Mouse (Mus musculus): ENCODE data around the gene Pla2g7. TPM values are rescaled to one million over a fixed set of nuclear protein-coding genes. Genes with fewer than 3 reads are reported as not detected.

The Pla2g7 gene
- polyA plus RNA-seq, 1 experiment: 12.9 TPM

DNA sequence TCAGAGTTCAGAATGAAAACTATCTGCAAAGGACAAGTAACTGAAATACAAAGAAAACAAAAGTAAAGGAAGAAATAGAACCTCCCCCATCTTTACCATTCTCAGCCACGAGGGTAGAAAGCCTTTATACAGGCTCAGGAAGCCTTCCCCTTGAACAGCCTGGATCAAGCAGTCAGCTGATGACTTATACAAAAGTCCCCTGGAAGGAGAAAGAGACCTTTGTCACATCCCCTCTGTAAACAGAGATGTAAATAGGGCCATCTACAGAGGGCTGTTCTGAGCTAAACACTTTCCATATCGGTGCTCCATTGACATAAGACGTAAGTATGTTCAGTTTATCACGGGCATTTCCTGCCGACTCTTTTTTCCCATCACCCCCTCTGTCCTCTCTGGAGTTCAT, 79.0 kb downstream of the Pla2g7 start:
- Histone ChIP-seq H3K4me1 (ENCODE audit: control insufficient read depth, insufficient read depth, low read length) (no peaks in the 10 kb centered on the region), H3K27ac (ENCODE audit: insufficient read depth, low read depth, low read length) (no peak overlapping the region), H3K4me3 (ENCODE audit: insufficient read depth, low read depth, low read length) (no peak overlapping the region), H3K27me3 (replicated peaks; ENCODE audit: control insufficient read depth, insufficient read depth, low read length) (no peaks in the 10 kb centered on the region), H3K36me3 (ENCODE audit: control insufficient read depth, insufficient read depth, low read length) (no peaks in the 10 kb centered on the region; the same call in 1 of the 2 replicates)
- 64% methylated on average over 5 of the region's 5 CpGs for WGBS
- no peak for DNase-seq
- no peak for TF ChIP-seq CTCF (conservative IDR thresholded peaks at IDR 0.05; ENCODE audit: insufficient read depth, insufficient read length, low read depth, low read length)
- no peak for TF ChIP-seq POLR2A (IDR thresholded peaks at IDR 0.05; ENCODE audit: low read depth, low read length)

DNA sequence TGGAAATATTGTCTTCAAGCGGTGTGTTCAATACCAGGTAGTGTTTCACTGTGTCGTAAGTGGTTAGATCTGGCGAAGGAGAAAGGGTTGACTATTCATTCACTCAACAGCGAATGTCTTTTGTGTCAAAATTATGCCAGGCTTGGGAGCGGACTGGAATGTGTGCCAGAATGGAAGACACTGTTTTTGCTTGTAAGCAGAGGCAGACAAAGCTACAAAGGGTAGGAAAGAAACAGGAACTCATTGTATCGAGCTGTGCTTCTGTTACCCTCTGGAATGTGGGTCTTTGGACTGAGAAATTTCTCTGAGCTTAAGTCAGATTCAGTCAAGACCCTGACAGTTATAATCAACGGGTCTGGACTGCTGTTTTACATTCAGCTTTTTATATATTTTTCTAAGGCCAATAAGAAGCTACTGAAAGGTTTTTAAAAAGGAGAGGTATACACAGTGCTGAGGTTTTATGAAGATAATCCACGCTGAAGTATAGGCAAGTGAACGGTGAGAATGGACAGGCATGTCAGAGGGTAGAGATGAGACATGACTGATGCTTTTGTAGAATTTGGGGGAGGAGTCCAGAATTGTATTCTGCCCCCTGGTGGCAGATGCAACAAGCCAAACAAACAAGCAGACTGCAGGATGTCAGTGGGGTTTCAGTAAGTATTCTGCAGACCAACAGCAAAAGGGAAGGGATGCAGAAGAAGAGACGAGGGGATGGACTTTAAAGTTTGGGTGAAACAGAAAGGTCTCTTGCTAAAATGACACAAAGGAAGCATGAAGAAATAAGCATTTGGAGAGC, 81.9 kb downstream of the Pla2g7 start:
- TF ChIP-seq CTCF (conservative IDR thresholded peaks at IDR 0.05; ENCODE audit: insufficient read depth, insufficient read length, low read depth, low read length): peak; percentile 44
- no peak for TF ChIP-seq POLR2A (IDR thresholded peaks at IDR 0.05; ENCODE audit: low read depth, low read length)
- Histone ChIP-seq H3K4me1 (ENCODE audit: control insufficient read depth, insufficient read depth, low read length) (no peaks in the 10 kb centered on the region), H3K27me3 (replicated peaks; ENCODE audit: control insufficient read depth, insufficient read depth, low read length) (no peaks in the 10 kb centered on the region), H3K36me3 (ENCODE audit: control insufficient read depth, insufficient read depth, low read length) (no peaks in the 10 kb centered on the region; the same call in 1 of the 2 replicates), H3K27ac (ENCODE audit: insufficient read depth, low read depth, low read length) (no peak overlapping the region), H3K4me3 (ENCODE audit: insufficient read depth, low read depth, low read length) (no peak overlapping the region)
- DNase-seq: no peak
- WGBS: 90% methylated on average over 10 of the region's 10 CpGs

GRCm38 (mm10) chr17:43651314-43652046, 83.6 kb downstream of the Pla2g7 start:
- H3K27ac ChIP-seq (ENCODE audit: insufficient read depth, low read depth, low read length): no peak overlapping the region
- H3K27me3 ChIP-seq (replicated peaks; ENCODE audit: control insufficient read depth, insufficient read depth, low read length): no peaks in the 10 kb centered on the region
- no peak for DNase-seq
- WGBS: 79% methylated on average over 14 of the region's 14 CpGs
- TF ChIP-seq CTCF (conservative IDR thresholded peaks at IDR 0.05; ENCODE audit: insufficient read depth, insufficient read length, low read depth, low read length) (no peak), POLR2A (IDR thresholded peaks at IDR 0.05; ENCODE audit: low read depth, low read length) (no peak)
- H3K4me3 ChIP-seq (ENCODE audit: insufficient read depth, low read depth, low read length): no peak overlapping the region
- H3K4me1 ChIP-seq (ENCODE audit: control insufficient read depth, insufficient read depth, low read length): no peaks in the 10 kb centered on the region
- H3K36me3 ChIP-seq (ENCODE audit: control insufficient read depth, insufficient read depth, low read length): no peaks in the 10 kb centered on the region; the same call in 1 of the 2 replicates

Other genes with a start within 250 kb of the Pla2g7 start
- 35.5 and 41.7 TPM in 2 replicates for gene Adgrf5, start 207.6 kb upstream of the Pla2g7 start, polyA plus RNA-seq (2012; rRNA removed)
- gene Mep1a, start 65.3 kb upstream of the Pla2g7 start, polyA plus RNA-seq (2012; rRNA removed): 451 and 624 TPM in 2 replicates
- gene Ankrd66, start 24.5 kb upstream of the Pla2g7 start, polyA plus RNA-seq (2012; rRNA removed): not detected in 2 replicates
- gene Tdrd6, start 62.2 kb downstream of the Pla2g7 start, polyA plus RNA-seq (2012; rRNA removed): 0.23 and 0.34 TPM in 2 replicates
- gene Slc25a27, start 99.1 kb downstream of the Pla2g7 start, polyA plus RNA-seq (2012; rRNA removed): 2.2 and 3.1 TPM in 2 replicates
- gene Cyp39a1, start 99.3 kb downstream of the Pla2g7 start, polyA plus RNA-seq (2012; rRNA removed): 2.6 and 3.6 TPM in 2 replicates
- 15.4 and 18.3 TPM in 2 replicates for gene Rcan2, start 233.3 kb downstream of the Pla2g7 start, polyA plus RNA-seq (2012; rRNA removed)

All from kidney, adult 2 months (tissue).